Mouse (Mus musculus): ENCODE data around the gene Commd2.

Gene Commd2

DNA sequence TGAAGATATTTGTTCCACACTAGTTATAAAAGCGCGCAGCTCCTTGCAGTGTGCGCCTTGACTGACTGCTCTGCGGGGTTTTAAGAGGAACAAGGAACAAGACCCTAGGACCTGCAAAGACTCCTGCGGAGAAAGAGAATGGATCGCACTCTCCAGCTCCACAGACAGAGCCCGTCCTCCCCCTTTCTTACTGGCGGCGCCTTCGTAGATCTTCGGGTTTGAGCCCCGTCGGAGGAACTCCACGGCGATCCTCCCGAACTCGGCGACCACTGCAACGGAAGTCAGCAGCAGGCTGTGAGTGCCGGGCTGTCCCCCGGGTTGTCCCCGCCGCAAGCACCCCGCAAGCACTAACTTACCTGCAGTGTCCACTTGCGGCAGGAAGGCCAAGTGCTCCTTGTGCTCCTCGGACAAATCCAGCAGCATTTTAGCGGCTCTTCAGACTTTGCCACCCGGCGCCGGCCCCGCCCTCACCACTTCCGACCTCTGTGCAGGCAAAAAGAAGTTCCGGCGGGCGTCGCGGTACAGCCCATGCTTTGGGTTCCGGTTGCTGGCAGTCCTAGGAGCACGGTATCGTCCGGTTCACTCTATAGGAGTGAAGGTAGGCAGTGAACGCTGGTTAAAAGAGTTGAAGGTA, at the start of gene Commd2:
Gene Commd2, minus strand, starts transcription at position 485 of the 634 bp plus-strand sequence.
- peak; percentile 95 for DNase-seq (ENCODE audit: low read depth, low spot score)

GRCm38 (mm10) chr3:57696779-57697178, 45.3 kb upstream of the Commd2 start:
- no peak for DNase-seq (ENCODE audit: low read depth, low spot score)

GRCm38 (mm10) chr3:57696249-57696648, 44.7 kb upstream of the Commd2 start:
- DNase-seq (ENCODE audit: low read depth, low spot score) = no peak

DNA sequence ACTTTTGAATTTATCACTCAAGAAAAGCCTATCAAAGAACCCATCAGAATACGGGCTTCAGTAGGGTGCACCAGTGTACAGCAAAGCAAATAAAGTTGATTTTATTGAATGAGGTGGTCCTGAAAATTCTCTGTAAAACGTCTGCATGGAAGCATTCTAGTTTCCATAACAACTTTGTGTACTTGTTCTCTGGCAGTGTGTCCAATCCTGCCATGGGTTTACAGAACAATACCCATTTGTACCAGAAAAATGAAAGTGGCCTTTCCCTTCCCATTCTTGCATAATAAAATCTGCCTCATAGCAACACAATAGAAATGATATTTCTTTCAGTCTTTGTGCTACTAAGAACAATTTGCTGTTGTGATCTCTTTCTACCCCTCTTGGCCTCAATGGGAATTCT, 41.2 kb upstream of the Commd2 start, which contains the start of gene Ankub1:
Gene Ankub1, minus strand, starts transcription at position 81 of the 400 bp plus-strand sequence.
- DNase-seq (ENCODE audit: low read depth, low spot score) = peak; percentile 83

- no peak for DNase-seq (ENCODE audit: low read depth, low spot score)
These were observed 40.3 kb upstream of the Commd2 start for GRCm38 (mm10) chr3:57691772-57692171.

- peak; percentile 93 for DNase-seq (ENCODE audit: low read depth, low spot score)
These were observed 26.3 kb upstream of the Commd2 start for GRCm38 (mm10) chr3:57677786-57678185.

DNA sequence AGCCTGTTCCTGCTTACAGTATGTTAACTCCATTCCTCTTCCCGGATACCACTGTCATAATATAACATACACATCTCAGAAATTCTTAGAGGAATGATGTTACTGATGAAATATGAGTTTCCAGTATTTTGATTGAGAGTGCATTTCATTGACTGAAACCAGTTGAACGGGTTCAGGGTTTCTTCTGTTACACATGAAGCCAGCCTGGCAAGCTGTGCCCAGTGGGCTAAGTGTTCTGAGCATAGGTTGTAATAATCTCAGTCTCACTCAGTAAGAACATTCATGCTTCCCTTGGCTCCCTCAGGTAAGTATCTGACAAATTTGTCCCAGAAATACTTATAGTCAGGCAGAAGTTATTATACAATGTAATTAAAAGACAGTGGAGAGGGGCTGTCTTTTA, 22.6 kb upstream of the Commd2 start:
- no peak for DNase-seq (ENCODE audit: low read depth, low spot score)

GRCm38 (mm10) chr3:57673586-57673985, 22.1 kb upstream of the Commd2 start:
- peak; percentile 16 for DNase-seq (ENCODE audit: low read depth, low spot score)

DNA sequence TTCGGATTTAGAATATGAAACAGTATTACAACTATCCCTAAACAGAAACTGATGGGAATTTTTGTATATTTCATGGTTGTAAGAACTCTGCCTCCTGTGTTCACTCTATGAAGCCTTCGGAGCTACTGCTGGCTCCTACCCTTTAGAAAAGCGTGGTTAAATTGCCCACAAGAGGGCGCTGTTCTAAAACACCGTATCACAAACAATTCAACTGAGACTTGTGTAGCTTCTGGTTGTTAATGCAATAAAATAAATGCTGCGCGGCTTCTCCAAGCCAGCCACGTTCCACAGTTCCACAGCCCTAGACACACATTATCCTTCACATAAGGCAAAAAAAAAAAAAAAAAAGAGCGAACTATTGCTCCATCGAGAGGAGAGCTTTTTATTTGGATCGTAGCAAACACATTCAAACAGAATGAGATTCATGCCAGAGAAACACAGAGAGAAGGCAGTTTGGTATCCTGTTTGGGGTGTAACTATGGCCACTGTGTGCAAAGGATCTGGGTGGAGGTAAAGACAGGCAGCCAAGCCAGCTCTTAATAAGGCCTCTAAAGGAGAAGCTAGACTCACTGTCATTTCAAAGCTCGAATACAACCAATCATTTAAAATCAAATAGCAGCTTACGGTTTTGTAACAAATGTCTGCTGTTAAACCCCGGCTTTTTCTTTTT, 15.7 kb upstream of the Commd2 start:
- peak; percentile 95 for DNase-seq (ENCODE audit: low read depth, low spot score)

DNA sequence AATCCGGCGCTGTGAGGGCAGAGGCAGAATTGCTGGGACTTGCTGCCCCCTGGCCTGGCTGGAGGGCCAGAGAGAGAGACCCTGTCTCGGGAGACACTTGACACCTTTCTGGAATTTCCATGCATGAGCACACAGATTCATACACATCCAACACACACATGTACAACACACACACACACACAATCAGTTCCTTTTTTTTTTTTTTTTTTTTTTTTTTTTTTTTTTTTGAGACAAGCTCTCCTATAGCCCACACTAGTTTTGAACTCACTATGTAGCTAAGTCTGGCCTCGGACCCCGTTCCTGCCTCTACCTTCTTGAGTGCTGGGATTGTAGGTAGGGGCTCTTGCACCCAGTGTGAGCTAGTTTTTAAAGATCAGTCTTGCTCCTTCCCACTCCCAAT, 14.4 kb upstream of the Commd2 start:
- DNase-seq (ENCODE audit: low read depth, low spot score) = no peak

- DNase-seq (ENCODE audit: low read depth, low spot score) = no peak
These were observed 13.2 kb upstream of the Commd2 start for GRCm38 (mm10) chr3:57664682-57665081.

DNA sequence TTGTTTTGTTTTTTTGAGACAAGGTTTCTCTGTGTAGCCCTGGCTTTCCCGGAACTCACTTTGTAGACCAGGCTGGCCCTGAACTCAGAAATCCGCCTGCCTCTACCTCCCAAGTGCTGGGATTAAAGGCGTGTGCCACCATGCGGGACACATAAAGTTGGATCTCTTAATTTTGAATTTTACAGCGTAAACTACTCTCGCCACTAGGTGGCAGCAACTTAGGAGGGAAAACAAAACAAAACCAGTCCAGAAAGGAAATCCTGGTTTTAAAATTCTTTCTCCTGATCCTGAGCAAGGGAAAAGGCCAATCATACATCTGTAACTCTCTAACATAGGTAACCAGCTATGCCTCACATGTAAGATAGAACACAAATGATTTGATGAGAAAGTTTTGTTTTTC, 12.2 kb upstream of the Commd2 start:
- DNase-seq (ENCODE audit: low read depth, low spot score) = peak; percentile 79

- DNase-seq (ENCODE audit: low read depth, low spot score) = no peak
These were observed 7.1 kb upstream of the Commd2 start for GRCm38 (mm10) chr3:57658608-57659007.

GRCm38 (mm10) chr3:57653646-57654045, 2.1 kb upstream of the Commd2 start:
- no peak for DNase-seq (ENCODE audit: low read depth, low spot score)

- DNase-seq (ENCODE audit: low read depth, low spot score) = no peak
These were observed 970 bp upstream of the Commd2 start for GRCm38 (mm10) chr3:57652485-57652884.

DNA sequence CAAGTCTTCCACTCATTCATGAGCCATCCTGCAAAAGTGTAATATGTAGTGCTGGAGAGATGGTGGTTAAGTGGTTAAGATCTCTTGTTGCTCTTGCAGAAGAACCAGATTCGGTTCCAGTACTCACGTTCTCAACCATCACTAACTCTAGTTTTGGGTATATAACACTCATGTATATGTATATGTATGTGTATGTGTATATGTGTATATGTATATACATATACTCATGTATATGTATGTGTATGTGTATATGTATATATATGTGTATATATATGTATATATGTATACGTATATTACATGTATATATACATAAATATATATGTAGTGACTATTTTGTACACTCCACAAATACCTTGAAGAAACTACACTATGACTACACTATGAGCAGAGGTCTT, 347 bp upstream of the Commd2 start:
- no peak for DNase-seq (ENCODE audit: low read depth, low spot score)

- DNase-seq (ENCODE audit: low read depth, low spot score) = no peak
These were observed 8.3 kb downstream of the Commd2 start for GRCm38 (mm10) chr3:57643191-57643590.

DNA sequence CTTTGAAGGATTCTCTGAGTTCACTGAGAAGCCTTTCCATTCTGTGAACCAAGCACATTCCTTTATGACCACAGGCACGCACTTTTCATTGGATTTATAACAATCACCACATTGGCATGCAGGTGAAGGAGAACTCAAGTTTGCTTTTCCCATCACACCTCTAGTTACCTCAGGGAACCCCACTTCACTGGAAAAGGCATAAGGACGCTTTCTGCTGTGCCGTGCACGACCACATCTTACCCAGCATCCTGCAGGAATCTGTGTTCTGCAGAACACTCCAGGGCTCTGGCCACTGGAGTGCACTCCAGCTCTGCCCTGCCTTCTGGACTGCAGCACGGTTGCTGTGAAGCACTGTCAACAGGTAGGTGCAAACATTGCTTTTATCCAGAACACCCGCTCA, 13.9 kb downstream of the Commd2 start:
- no peak for DNase-seq (ENCODE audit: low read depth, low spot score)

DNA sequence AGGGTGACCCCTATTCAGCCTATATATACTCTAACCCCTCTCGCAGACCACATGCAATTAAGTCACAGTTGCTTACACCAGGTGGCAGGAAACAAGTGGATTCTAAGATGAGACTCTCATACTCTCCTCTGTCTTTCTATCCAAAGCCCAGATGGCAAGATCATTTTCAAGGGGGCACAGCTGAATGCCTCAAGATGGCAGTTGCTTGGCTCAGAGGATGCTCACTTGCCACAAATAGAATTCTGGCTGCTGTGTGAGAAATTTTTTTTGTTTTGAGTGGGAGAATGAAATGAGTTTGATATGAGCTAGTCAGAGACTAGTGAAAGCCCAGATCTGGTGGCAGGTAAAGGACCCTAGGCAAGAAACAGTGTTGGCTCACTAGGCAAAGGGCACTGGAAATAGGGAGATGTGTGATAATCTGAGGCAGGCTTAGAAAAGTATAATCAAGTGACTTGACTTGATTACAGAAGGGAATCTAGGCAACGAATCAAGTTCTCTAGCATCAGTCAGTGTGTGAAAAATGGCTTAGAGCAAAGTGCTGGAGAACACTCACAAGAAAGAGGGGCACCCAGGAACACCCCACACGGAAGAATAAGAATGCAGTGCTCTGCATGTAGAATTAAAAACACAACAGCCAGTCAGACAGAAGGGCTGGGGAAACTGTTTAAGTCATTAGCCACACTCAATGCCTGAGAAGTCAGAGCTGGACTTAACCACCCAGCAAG, 16.6 kb downstream of the Commd2 start:
- DNase-seq (ENCODE audit: low read depth, low spot score) = peak; percentile 73

DNA sequence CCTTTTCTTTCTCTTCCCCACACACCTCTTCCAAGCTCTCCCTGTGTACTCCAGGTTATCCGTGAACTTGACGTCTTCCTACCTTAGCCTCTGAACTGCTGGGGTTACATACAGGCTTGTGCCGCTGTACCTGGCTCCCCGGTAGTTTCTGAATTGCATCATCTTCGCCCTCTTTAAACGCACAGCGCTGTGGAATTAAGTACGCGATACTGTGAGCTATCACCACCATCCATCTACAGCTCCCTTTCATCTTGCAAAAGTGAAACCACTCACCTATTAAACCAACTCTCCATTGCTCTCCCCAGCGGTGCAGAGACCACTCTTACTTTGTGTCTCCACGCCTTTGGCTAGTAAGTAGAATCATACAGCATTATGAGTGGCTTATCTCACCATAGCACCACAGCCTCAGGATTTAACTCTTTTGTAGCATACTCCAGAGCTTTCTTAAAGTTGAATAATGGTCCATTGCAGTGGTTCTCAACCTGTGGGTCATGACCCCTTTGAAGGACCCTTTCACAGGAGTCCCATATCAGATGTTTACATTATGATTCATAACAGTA, 24.5 kb downstream of the Commd2 start:
- DNase-seq (ENCODE audit: low read depth, low spot score) = no peak

- DNase-seq (ENCODE audit: low read depth, low spot score) = peak; percentile 88
These were observed 26.1 kb downstream of the Commd2 start for GRCm38 (mm10) chr3:57625275-57625997.

DNA sequence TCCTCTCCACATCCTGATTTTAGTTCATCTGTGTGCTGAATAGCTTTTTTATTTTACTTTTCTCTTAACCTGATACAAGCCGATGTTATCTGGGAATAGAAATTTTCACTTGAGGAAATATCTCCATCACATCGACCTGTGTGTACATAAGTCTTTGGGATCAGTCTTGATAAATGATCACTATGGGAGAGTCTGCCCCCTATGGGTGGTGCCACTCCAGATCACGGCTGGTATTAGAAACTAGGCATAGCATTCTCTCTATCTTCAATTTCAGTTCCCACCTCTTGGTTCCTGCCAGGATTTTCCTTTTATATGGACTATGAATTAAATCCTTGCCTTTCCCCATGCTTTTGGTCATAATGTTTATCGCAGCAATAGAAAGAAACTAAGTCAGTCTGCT, 31.8 kb downstream of the Commd2 start:
- peak; percentile 4 for DNase-seq (ENCODE audit: low read depth, low spot score)

All from brain, adult 2 months (tissue).